Mouse (Mus musculus) brain, embryonic 14.5 days (tissue): ENCODE data around the gene Vac14.

Experiments
- CTCF ChIP-seq: fragments of 200-500 bp; IDR thresholded peaks from 2 replicates; pipeline ENCODE4 v1.5.1; 2012; ENCODE audit warnings: inconsistent platforms, mild to moderate bottlenecking, moderate library complexity, borderline replicate concordance; ENCODE audit not compliant: insufficient read depth, insufficient read length; ENCODE audit errors: extremely low read depth
- POLR2A ChIP-seq: fragments of 200-500 bp; IDR thresholded peaks from 2 replicates; pipeline ENCODE4 v1.6.1; 2012; ENCODE audit warnings: mild to moderate bottlenecking, inconsistent platforms, borderline replicate concordance; ENCODE audit not compliant: poor library complexity, insufficient read depth, insufficient read length, severe bottlenecking; ENCODE audit errors: extremely low read depth

- TF ChIP-seq CTCF (no peak), POLR2A (no peak)
Observed at GRCm38 (mm10) chr8:110741816-110742451, 123.5 kb downstream of the Vac14 start.
